Mouse (Mus musculus) layer of hippocampus, postnatal 14 days (tissue): ENCODE data around the gene Grpel1. TPM values are rescaled to one million over a fixed set of nuclear protein-coding genes. Genes with fewer than 3 reads are reported as not detected.

Source experiments
- DNase-seq, 2 experiments: peaks; one replicate each; pipeline ENCODE4 v3.0.0; 2021 to 2022; ENCODE audit warnings: low spot score in 2 of 2, mixed read lengths in 1 of 2
- total RNA-seq, 2 experiments: library from RNA; stranded (reverse); gene quantifications; 2 replicates each; pipeline ENCODE4 v1.2.3; 2021

Grpel1 gene
- total RNA-seq, 2 experiments from 2014 or later = 20.2 to 21.4 TPM

DNA sequence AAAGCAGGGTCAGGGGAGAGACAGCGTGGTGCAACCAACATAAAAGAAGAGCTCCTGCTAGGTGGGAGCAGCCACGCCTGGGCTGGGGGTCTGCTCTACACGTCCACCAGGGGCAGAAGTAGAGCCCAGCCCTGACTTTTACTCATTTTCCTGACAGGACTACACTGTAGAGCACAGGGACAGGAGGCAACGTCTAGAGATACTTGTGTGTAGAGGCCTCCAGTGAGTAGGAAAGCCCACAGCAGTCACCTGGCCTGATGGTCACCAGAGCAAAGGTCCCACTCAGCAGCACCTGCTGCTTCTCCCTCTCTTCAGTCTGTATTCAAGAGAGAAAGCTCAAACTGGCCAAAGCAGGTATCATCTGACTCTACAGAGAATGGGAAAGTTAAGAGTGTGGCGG, 40.8 kb downstream of the Grpel1 start:
- no peak for DNase-seq

DNA sequence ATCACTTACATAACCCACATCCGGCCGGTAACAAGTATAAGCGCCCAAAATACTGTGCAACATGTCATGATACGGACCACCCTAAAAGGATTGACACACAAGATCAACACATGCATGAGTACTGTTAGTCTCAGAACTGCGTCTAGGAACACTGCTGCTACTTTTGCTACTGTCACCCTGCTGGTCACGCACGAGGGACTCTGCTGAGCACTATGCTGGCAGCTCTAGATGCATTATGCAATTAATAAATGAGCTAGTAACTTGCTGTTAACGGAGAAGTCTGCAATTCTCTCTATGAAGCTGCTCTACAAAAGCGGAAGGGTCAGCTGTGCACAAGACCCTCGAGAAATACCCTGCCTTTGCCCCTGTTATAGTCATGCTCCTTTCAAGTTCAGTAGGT, 43.6 kb downstream of the Grpel1 start:
- no peak for DNase-seq

DNA sequence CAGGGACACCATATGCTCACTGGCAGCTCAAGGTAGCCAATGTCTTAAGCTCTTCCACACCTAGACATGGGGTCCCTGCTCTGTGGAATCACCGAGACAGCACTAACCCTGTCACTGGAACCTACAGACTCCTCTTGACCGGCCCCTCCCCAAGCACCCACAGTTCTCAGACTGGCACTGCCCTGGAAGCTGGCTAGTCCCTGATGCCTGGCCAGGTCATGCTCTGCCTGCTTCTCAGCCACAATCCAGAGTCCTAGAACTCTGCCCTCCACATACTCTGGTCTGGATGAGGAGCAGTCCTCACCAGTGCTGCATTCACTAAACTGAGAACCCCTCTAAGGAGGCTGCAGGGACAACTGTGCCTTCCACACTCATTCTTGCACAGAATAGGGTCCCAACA, 46.2 kb downstream of the Grpel1 start:
- no peak for DNase-seq

DNA sequence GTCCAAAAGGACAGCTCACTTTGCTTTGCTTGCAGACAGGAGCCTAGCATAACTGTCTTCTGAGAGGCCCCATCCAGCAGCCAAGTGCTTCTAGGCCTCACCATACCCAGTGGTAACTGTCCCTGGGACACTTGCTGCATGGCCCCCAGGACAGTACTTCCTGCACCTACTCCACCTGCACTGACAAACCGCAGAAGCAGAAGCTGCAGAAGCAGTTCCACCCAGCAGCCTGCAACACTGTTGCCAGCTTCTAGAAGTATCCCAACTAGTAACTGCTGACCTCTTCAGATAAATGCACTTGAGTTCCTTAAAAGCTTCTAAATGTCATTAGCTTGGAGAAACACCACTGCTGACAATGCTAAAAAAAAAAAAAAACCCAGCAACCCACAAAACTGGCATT, 50.3 kb downstream of the Grpel1 start:
- DNase-seq = no peak

DNA sequence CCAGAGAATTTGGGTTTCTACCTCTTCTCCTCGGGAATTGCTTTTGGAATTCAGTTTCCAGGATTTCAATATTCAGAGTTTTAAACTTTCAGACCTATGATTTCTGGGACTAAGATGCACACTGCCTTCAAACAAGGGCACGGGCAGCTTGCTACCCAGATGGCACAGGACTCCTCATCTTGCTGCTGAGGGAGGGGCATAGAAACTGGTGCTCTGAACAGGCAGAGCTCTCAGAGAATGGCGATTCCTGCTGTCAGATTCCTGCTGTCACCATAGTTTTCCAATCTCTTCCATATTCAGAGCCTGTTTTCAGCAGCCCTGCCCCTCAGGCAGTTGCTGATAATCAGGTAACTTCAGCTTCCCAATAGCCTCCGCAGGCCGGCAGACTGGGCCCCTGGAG, 50.8 kb downstream of the Grpel1 start:
- peak; percentile 29 to 43 for DNase-seq

DNA sequence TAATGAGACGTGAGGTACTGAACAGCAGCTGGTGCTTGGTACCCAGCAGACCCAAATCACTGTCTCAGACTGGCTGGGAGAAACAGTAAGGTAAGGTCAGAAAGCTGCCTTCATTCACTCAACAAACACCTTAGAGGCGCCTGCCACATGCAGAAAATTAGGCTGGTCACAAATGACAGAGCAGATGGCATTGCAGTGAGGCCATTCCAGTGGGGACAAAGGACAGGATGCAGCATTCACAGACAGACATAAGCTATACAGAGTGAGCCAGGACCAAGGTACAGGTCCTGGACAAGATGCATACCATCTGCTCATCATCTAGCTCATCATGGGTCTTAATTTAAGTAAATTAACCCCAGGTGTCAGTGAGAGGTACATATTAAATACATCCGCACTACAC, 52.8 kb downstream of the Grpel1 start:
- no peak for DNase-seq

DNA sequence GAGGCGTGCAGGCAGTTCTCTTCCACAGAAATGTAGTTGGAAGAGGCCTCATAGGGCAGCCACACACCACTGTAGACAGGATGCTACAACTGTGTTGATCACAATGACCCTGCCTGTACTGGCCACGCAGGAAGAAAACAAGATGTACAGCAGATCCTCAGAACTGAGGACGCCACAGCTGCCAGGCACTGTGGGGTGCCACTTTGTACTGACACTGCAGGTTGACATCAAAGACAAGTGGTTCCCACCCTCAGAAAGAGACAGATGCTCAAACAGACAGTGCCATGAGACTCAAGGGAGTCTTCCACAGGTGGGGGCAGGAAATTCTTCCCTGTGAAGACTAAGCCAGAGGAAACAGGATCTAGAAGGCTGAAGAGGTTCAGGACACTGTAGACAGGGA, 55.0 kb downstream of the Grpel1 start:
- DNase-seq = no peak

DNA sequence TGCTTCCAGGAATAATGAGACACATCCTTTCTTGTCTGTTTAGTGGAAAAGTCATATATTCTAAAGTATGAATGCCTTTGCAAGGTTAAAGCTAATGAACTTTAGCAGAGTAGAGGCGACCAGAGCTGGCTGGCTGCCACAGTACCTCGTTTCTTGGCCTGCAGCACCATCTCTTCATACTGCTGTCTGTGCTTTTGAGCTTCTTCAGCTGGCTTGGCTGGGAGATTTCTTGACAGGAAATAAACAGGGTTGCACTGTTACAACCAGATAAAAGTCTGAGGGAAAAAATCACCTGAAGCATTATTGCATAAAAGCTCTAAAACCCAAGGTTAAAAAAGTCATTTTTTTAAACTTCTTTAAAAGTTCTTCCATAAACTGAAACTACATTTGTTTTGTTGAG, 58.0 kb downstream of the Grpel1 start:
- DNase-seq = no peak

DNA sequence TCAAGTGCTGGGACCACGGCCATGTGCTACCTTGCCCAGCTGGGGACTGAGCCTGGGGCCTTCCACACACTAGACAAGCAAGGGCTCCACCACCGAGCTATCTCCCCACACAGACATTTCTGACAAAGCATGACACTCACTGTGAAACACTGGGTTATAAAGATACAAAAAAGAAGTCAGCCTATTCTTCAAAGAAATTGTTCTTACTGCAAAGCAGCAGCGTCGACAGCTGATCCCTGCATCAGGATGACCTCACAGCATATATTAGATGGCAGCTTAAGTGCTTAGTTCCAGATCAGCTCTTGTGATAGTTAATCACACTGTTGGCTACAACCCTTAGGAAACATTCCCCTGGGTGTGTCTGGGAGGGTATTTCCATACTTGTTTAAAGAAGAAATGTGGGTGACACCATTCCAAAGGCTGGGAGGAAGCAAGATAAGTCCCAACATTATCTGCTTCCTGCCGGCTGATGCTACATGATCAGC, 58.5 kb downstream of the Grpel1 start:
- no peak for DNase-seq

Other genes starting within 250 kb of the Grpel1 start
- 10 to 100 TPM; 54.7 to 58.8 TPM for gene Sorcs2, start 66.9 kb upstream of the Grpel1 start, total RNA-seq
- gene Tada2b, start 19.3 kb downstream of the Grpel1 start, total RNA-seq = 10 to 100 TPM; 33.0 to 33.5 TPM
- gene Ccdc96, start 19.6 kb downstream of the Grpel1 start, total RNA-seq = 1 to 10 TPM; 1.6 to 2.3 TPM
- gene Tbc1d14, start 128.3 kb downstream of the Grpel1 start, total RNA-seq = 100 to 1,000 TPM in 1 of 2 experiments, 10 to 100 TPM in 1; 90.4 to 103 TPM
- gene D5Ertd579e, start 231.0 kb downstream of the Grpel1 start, total RNA-seq = 100 to 1,000 TPM in 1 of 2 experiments, 10 to 100 TPM in 1; 99.1 to 118 TPM